19 mouse cellular contexts compared by ENCODE assay signal in genomic region chr10:70264337-70265036, GRCm38 (mm10). TPM values are rescaled to one million over a fixed set of nuclear protein-coding genes. Genes with fewer than 3 reads are reported as not detected.
DNase-seq lines count a peak whose midpoint lies in the region; ATAC-seq and TF ChIP-seq lines count a peak whose summit lies in the region.
"Had no signal": no experiment of that assay in that cellular context is flagged by ENCODE, and none has a peak within 500 bp of the region (broad histone marks: within the 10 kb centered on the region; RNA-seq: fewer than 3 reads in every experiment).

No protein-coding gene starts in this region.

- H3K9me3 ChIP-seq in heart, embryonic 10.5 days = no peaks in the 10 kb centered on the region
- no peaks in the 10 kb centered on the region for H3K9me3 ChIP-seq in kidney, embryonic 16.5 days (ENCODE audit: low read length)
- H3K9me3 ChIP-seq in midbrain, embryonic 11.5 days (ENCODE audit: control insufficient read depth, low read length) = no peaks in the 10 kb centered on the region
- no peaks in the 10 kb centered on the region for H3K9me3 ChIP-seq in midbrain, postnatal 0 days (ENCODE audit: low read length)
- H3K9me3 ChIP-seq: embryonic facial prominence, embryonic 13.5 days; forebrain, embryonic 12.5 days; heart, embryonic 12.5 days; hindbrain, embryonic 15.5 days had no signal

- no peaks in the 10 kb centered on the region for H3K36me3 ChIP-seq in heart, embryonic 10.5 days
- no peaks in the 10 kb centered on the region for H3K36me3 ChIP-seq in kidney, embryonic 16.5 days (ENCODE audit: insufficient read depth, low read length)
- H3K36me3 ChIP-seq in midbrain, embryonic 11.5 days (ENCODE audit: control insufficient read depth, insufficient read depth, low read length) = no peaks in the 10 kb centered on the region
- H3K36me3 ChIP-seq in midbrain, postnatal 0 days (ENCODE audit: insufficient read depth, low read length) = no peaks in the 10 kb centered on the region
- H3K36me3 ChIP-seq: embryonic facial prominence, embryonic 13.5 days; forebrain, embryonic 12.5 days; heart, embryonic 12.5 days; hindbrain, embryonic 15.5 days had no signal

- H3K4me1 ChIP-seq in heart, embryonic 10.5 days = no peaks in the 10 kb centered on the region
- H3K4me1 ChIP-seq in kidney, embryonic 16.5 days (ENCODE audit: insufficient read depth, low read length) = no peaks in the 10 kb centered on the region
- no peaks in the 10 kb centered on the region for H3K4me1 ChIP-seq in midbrain, embryonic 11.5 days (ENCODE audit: control insufficient read depth, insufficient read depth, low read length)
- no peaks in the 10 kb centered on the region for H3K4me1 ChIP-seq in midbrain, postnatal 0 days (ENCODE audit: insufficient read depth, low read length)
- H3K4me1 ChIP-seq: embryonic facial prominence, embryonic 13.5 days; heart, embryonic 12.5 days; hindbrain, embryonic 15.5 days had no signal

- DNase-seq in heart, adult 11 months = peak; percentile 92
- no peak for DNase-seq in heart, embryonic 10.5 days (ENCODE audit: low spot score)
- peak; percentile 38 to 48 for DNase-seq in kidney, adult 8-10 months
- DNase-seq in midbrain, embryonic 11.5 days (ENCODE audit: low spot score, missing footprints) = peak; percentile 51
- DNase-seq in midbrain, postnatal 0 days (ENCODE audit: low spot score) = no peak
- DNase-seq: adrenal gland, adult 8-10 months; cerebellum, adult 18-20 months; cerebellum, adult 9-11 months; cerebellum, postnatal 36 days; gastrocnemius, postnatal 36 days; heart, postnatal 36 days had no signal

- no peaks in the 10 kb centered on the region for H3K27me3 ChIP-seq in heart, embryonic 10.5 days (ENCODE audit: insufficient read depth, poor library complexity, severe bottlenecking)
- no peaks in the 10 kb centered on the region for H3K27me3 ChIP-seq in kidney, embryonic 16.5 days (ENCODE audit: insufficient read depth, low read length)
- H3K27me3 ChIP-seq in midbrain, embryonic 11.5 days (ENCODE audit: control insufficient read depth, insufficient read depth, low read length) = no peaks in the 10 kb centered on the region
- no peaks in the 10 kb centered on the region for H3K27me3 ChIP-seq in midbrain, postnatal 0 days (ENCODE audit: insufficient read depth, low read length)
- H3K27me3 ChIP-seq: embryonic facial prominence, embryonic 13.5 days; forebrain, embryonic 12.5 days; heart, embryonic 12.5 days; hindbrain, embryonic 15.5 days had no signal

- H3K4me3 ChIP-seq in heart, embryonic 10.5 days = no peak overlapping the region
- no peak overlapping the region for H3K4me3 ChIP-seq in kidney, embryonic 16.5 days (ENCODE audit: low read length)
- H3K4me3 ChIP-seq in midbrain, embryonic 11.5 days (ENCODE audit: low read depth, low read length) = no peak overlapping the region
- H3K4me3 ChIP-seq in midbrain, postnatal 0 days (ENCODE audit: low read depth, low read length) = no peak overlapping the region
- H3K4me3 ChIP-seq: embryonic facial prominence, embryonic 13.5 days; forebrain, embryonic 12.5 days; heart, adult 2 months; heart, embryonic 12.5 days; hindbrain, embryonic 15.5 days had no signal

- no peak for ATAC-seq in kidney, embryonic 16.5 days (ENCODE audit: low FRiP score, low TSS enrichment)
- ATAC-seq in midbrain, embryonic 11.5 days (ENCODE audit: low FRiP score) = no peak
- ATAC-seq in midbrain, postnatal 0 days (ENCODE audit: low FRiP score) = no peak
- ATAC-seq in cerebellum, adult (ENCODE audit: insufficient number of reproducible peaks, low FRiP score, low TSS enrichment) = no peak
- ATAC-seq: forebrain, embryonic 16.5 days had no signal

- no peak overlapping the region for H3K4me2 ChIP-seq in kidney, embryonic 16.5 days (replicated peaks; ENCODE audit: low read depth, low read length)
- H3K4me2 ChIP-seq in midbrain, embryonic 11.5 days = no peak overlapping the region
- no peak overlapping the region for H3K4me2 ChIP-seq in midbrain, postnatal 0 days (ENCODE audit: low read depth, low read length, poor library complexity, severe bottlenecking)
- H3K4me2 ChIP-seq: embryonic facial prominence, embryonic 13.5 days; forebrain, embryonic 12.5 days; heart, embryonic 12.5 days; hindbrain, embryonic 15.5 days had no signal

- no peak overlapping the region for H3K9ac ChIP-seq in kidney, embryonic 16.5 days (replicated peaks; ENCODE audit: low read length)
- no peak overlapping the region for H3K9ac ChIP-seq in midbrain, embryonic 11.5 days (ENCODE audit: low read length)
- no peak overlapping the region for H3K9ac ChIP-seq in midbrain, postnatal 0 days (replicated peaks; ENCODE audit: low read length, poor library complexity, severe bottlenecking)
- H3K9ac ChIP-seq: embryonic facial prominence, embryonic 13.5 days; forebrain, embryonic 12.5 days; heart, embryonic 12.5 days; hindbrain, embryonic 15.5 days had no signal

- no peak for TF ChIP-seq CTCF in midbrain, postnatal 0 days (IDR thresholded peaks at IDR 0.05)

- no peak overlapping the region for H3K27ac ChIP-seq in heart, embryonic 10.5 days
- H3K27ac ChIP-seq in kidney, embryonic 16.5 days (ENCODE audit: low read length) = no peak overlapping the region
- no peak overlapping the region for H3K27ac ChIP-seq in midbrain, embryonic 11.5 days (ENCODE audit: low read depth, low read length)
- H3K27ac ChIP-seq in midbrain, postnatal 0 days (ENCODE audit: low read depth, low read length) = no peak overlapping the region
- H3K27ac ChIP-seq: embryonic facial prominence, embryonic 13.5 days; forebrain, embryonic 12.5 days; heart, adult 2 months; hindbrain, embryonic 15.5 days had no signal

- 75% methylated on average over 9 of the region's 9 CpGs for WGBS in heart, embryonic 10.5 days
- WGBS in kidney, embryonic 16.5 days = 85% methylated on average over 9 of the region's 9 CpGs
- 90% methylated on average over 9 of the region's 9 CpGs for WGBS in midbrain, embryonic 11.5 days
- 80% methylated on average over 9 of the region's 9 CpGs for WGBS in midbrain, postnatal 0 days

RNA-seq across cellular contexts. Expression of gene Slc16a9, which starts 19.6 kb away (rescaled TPM):
- 0.91 and 1.6 TPM in 2 replicates for polyA plus RNA-seq in heart, embryonic 10.5 days (2016; fragmentation: Nextera tagmentation; extraction: Ambion mirVana)
- 5.2 and 5.5 TPM in 2 replicates for polyA plus RNA-seq in kidney, embryonic 16.5 days (2015; fragmentation: Nextera tagmentation; extraction: Ambion mirVana)
- 0.29 and 0.48 TPM in 2 replicates for polyA plus RNA-seq in midbrain, embryonic 11.5 days (2014; fragmentation: Nextera tagmentation; extraction: Ambion mirVana)
- 8.9 and 13.0 TPM in 2 replicates for total RNA-seq in midbrain, postnatal 0 days (2014; rRNA removed)
- 3.7 and 4.2 TPM in 2 replicates for polyA plus RNA-seq in midbrain, postnatal 0 days (2015; fragmentation: Nextera tagmentation; extraction: Ambion mirVana)

Comparison
In these comparisons a context has a peak if more than half of its experiments do, and no peak if none do; other contexts are left out.
1. DNase-seq: peak in heart, adult 11 months (single experiment), kidney, adult 8-10 months (2 of 2) and midbrain, embryonic 11.5 days (single experiment); none in heart, embryonic 10.5 days (single experiment) and midbrain, postnatal 0 days (single experiment).